Mouse (Mus musculus): Measurements from ENCODE around the gene Surf6. TPM values are rescaled to one million over a fixed set of nuclear protein-coding genes. Genes with fewer than 3 reads are reported as not detected.
"Not testable (repeated sequence)": the region's sequence is repeated elsewhere in the genome, so short reads cannot be mapped to it uniquely, and the experiment has no call there.

Surf6 gene
- total RNA-seq, 1 experiment from 2014 or later: 60.6 TPM

GRCm38 (mm10) chr2:26886170-26886569 is 16.5 kb downstream of the Surf6 start:
- ATAC-seq (replicated peaks in 1 of 2; ENCODE audit: insufficient read depth in 1 of 2, low FRiP score in 2 of 2, low TSS enrichment in 1 of 2, low read depth in 1 of 2, poor library complexity in 2 of 2, severe bottlenecking in 2 of 2): not testable (repeated sequence)

- not testable (repeated sequence) for ATAC-seq (replicated peaks in 1 of 2; ENCODE audit: insufficient read depth in 1 of 2, low FRiP score in 2 of 2, low TSS enrichment in 1 of 2, low read depth in 1 of 2, poor library complexity in 2 of 2, severe bottlenecking in 2 of 2)
These were observed 17.1 kb downstream of the Surf6 start for GRCm38 (mm10) chr2:26885541-26885940.

- ATAC-seq (replicated peaks in 1 of 2; ENCODE audit: insufficient read depth in 1 of 2, low FRiP score in 2 of 2, low TSS enrichment in 1 of 2, low read depth in 1 of 2, poor library complexity in 2 of 2, severe bottlenecking in 2 of 2): no peak
These were observed 24.1 kb downstream of the Surf6 start for GRCm38 (mm10) chr2:26878571-26878970.

GRCm38 (mm10) chr2:26870666-26871065 is 32.0 kb downstream of the Surf6 start:
- no peak for ATAC-seq (replicated peaks in 1 of 2; ENCODE audit: insufficient read depth in 1 of 2, low FRiP score in 2 of 2, low TSS enrichment in 1 of 2, low read depth in 1 of 2, poor library complexity in 2 of 2, severe bottlenecking in 2 of 2)

GRCm38 (mm10) chr2:26864879-26865278 is 37.8 kb downstream of the Surf6 start, which contains the start of gene Abo:
TSS of gene Abo (minus strand) at chr2:26864979.
- no peak for ATAC-seq (replicated peaks in 1 of 2; ENCODE audit: insufficient read depth in 1 of 2, low FRiP score in 2 of 2, low TSS enrichment in 1 of 2, low read depth in 1 of 2, poor library complexity in 2 of 2, severe bottlenecking in 2 of 2)

- ATAC-seq (replicated peaks in 1 of 2; ENCODE audit: insufficient read depth in 1 of 2, low FRiP score in 2 of 2, low TSS enrichment in 1 of 2, low read depth in 1 of 2, poor library complexity in 2 of 2, severe bottlenecking in 2 of 2): peak; percentile 86 to 92
These were observed 39.8 kb downstream of the Surf6 start for GRCm38 (mm10) chr2:26862856-26863255.

GRCm38 (mm10) chr2:26847706-26848105 is 55.0 kb downstream of the Surf6 start:
- peak; percentile 64 to 80 for ATAC-seq (replicated peaks in 1 of 2; ENCODE audit: insufficient read depth in 1 of 2, low FRiP score in 2 of 2, low TSS enrichment in 1 of 2, low read depth in 1 of 2, poor library complexity in 2 of 2, severe bottlenecking in 2 of 2)

Other genes with a start within 250 kb of the Surf6 start
- gene Lcn4, start 231.6 kb downstream of the Surf6 start, total RNA-seq (2017): not detected in 2 replicates
- gene Abo, start 37.9 kb downstream of the Surf6 start, total RNA-seq (2017): not detected in 2 replicates
- gene Med22, start 7.8 kb upstream of the Surf6 start, total RNA-seq (2017): 22.1 and 24.0 TPM in 2 replicates
- gene Rpl7a, start 7.9 kb upstream of the Surf6 start, total RNA-seq (2017): 1,682 and 2,482 TPM in 2 replicates
- 83.3 and 94.2 TPM in 2 replicates for gene Surf2, start 13.5 kb upstream of the Surf6 start, total RNA-seq (2017)
- 60.8 and 67.5 TPM in 2 replicates for gene Surf1, start 13.7 kb upstream of the Surf6 start, total RNA-seq (2017)
- gene Surf4, start 31.0 kb upstream of the Surf6 start, total RNA-seq (2017): 54.8 and 64.1 TPM in 2 replicates
- gene Stkld1, start 31.2 kb upstream of the Surf6 start, total RNA-seq (2017): not detected in 2 replicates
- 93.1 and 120 TPM in 2 replicates for gene Rexo4, start 61.5 kb upstream of the Surf6 start, total RNA-seq (2017)
- gene Adamts13, start 70.5 kb upstream of the Surf6 start, total RNA-seq (2017): not detected in 2 replicates
- gene Cacfd1, start 107.0 kb upstream of the Surf6 start, total RNA-seq (2017): 5.8 and 7.4 TPM in 2 replicates
- gene Slc2a6, start 125.1 kb upstream of the Surf6 start, total RNA-seq (2017): 1.2 and 5.8 TPM in 2 replicates
- gene Mymk, start 169.3 kb upstream of the Surf6 start, total RNA-seq (2017): not detected in 2 replicates
- gene Adamtsl2, start 176.5 kb upstream of the Surf6 start, total RNA-seq (2017): 2.3 TPM in 1 of 2 replicates, not detected in the other
- gene Fam163b, start 239.6 kb upstream of the Surf6 start, total RNA-seq (2017): not detected in 2 replicates